Mouse (Mus musculus) heart, postnatal 36 days (tissue): ENCODE data around the gene B4galnt4. TPM values are rescaled to one million over a fixed set of nuclear protein-coding genes. Genes with fewer than 3 reads are reported as not detected.
A peak's percentile ranks its signal among the peaks of the same experiment; 100 is the strongest.

Experiments used
- DNase-seq, 2 experiments: peaks; one replicate each; pipeline ENCODE4 v3.0.0; 2021 to 2022
- intact Hi-C: fragments of 180-260 bp; cut with DNase I; formaldehyde crosslinking; loops from one replicate; pipeline ENCODE4 v1.15.1; 2025
- total RNA-seq, 2 experiments: library from RNA; stranded (reverse); gene quantifications; 2 replicates each; pipeline ENCODE4 v1.2.3; 2021

The B4galnt4 gene
- total RNA-seq, 2 experiments from 2014 or later: not detected

DNA sequence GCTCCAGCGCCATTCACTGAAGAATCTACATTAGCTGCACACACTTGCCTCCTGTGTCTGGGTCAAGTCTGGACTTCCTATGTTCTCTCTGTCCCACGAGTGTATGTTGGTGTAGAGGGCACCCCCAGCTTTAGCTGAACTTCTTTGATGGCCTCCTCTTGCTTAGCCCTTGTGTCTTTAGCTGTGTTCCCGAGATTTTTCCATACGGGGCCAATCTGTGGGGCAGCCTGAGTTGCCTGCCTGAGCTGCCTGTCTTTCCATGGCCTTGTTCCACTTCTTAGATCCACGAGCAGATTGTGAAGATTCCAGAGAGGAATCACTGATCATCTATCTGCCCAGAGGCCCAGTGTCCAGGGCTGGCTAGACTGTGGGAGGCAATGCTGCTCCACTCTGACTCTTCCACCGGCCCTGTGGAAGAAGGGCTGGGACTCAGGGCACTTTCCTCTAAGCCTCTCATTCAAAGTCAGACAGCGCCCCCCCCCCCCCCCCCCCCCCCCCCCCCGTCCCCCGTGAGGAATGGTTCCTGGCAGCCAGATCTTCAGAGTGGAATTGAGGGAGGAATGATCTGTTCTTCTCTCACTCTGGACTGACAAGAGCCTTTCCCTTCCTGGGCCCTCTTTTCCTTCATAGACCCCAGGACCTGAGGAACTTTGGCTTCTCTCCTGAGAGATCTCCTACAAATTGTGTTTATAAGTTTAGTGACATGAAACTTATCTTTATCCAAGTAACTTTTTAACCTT is 19.9 kb upstream of the B4galnt4 start:
- intact Hi-C loops: no loop called here
- no peak for DNase-seq

DNA sequence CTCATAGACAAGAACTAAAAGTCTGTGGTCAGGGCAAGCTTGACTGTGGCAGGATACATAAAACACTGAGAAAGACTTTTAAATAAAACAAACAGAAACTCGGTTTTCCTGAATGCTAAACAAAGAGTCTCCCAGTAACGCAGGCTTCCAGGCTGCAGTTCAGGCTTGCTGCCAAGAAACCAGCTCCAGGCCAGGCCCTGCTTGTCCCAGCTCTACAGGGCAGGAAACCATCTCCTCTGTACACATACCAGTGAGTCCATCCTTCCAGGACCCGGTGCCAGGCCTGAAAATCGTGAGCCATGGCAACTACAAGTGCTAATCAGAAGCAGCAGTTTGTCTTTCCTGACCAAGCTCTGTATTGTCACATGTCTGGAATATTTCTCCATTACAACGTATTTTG is 19.2 kb upstream of the B4galnt4 start:
- intact Hi-C loops: no loop called here
- peak; percentile 77 to 80 for DNase-seq

DNA sequence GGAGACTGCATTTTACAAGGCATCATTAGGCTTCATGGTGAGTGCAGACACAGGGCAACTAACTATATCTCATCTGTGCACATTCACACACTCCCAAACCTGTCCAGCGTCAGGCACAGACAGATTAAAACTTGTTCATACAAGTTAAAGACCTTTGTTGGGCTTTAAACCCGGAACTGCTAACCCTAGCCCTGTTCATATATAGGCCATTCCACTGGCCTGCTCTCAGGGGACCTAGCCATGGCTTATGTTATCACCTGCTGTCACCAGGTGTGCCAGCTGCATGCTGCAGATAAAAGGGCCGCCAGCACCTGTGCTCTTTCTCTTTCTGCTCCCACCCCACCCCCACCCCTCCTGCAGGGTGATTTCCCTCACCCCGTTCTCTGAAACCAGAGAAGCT is 18.4 kb upstream of the B4galnt4 start:
- intact Hi-C loops: no loop called here
- DNase-seq: no peak

DNA sequence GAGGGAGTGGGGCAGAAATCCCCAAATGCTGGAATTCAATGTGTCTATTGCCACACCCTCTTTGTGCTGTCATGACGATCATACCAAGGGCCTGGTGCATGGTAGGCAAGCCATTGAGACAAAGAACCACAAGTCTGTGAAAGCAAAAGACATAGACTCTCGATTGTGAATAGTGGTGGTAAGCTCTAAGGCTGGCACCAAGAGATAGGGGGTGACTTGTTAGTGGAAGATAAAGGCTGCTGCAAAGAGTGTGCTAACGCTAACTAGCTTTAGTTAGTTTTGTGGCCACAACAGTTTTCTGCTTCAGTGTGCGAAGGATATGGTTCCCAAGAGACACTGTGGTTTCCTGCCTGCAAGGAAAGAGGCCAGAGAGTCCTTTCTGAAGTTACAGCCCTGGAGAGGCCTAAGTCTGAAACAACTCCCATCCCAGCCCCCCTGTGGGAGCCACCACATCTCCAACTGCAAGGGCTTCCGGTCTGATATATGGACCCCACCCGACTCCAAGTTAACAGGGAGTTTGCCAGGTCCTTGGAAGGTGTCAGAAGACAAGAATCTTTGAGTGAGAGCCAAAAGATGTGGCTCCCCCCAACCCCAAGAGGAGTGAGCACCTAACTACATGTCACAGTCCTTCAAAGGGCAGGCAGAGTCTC is 13.8 kb upstream of the B4galnt4 start:
- peak; percentile 49 to 71 for DNase-seq
- intact Hi-C loops: no loop called here

DNA sequence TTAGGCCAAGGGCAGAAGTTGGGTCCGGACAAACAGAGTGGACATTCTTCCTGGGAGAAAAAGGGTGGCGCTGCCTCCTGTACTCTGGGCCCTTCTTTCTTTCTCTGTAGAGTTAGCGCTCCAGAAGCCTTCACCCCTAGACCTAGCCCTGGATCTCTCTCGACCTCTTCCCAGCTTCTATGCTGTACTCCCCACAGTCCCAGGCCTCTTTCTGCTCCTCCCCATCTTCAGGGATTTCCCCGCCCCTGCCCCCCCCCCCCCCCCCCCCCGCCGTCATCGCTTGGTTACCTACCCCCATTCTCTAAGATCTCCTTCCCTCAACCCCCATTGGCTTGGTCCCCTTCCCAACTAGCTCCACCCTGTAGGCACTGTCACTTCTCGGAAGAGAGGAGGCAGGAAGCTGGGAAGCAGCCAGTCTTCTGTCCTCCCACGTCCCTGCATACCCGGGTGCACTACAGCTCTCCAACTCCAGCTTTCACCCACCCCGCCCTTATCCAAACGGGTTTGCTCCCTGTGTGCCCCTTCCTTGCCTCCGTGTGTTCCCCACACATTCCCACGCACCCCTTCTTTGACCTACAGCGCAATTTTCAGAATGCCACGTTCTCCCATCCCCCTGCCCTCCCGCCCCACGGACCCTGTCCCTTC is 13.2 kb upstream of the B4galnt4 start:
- intact Hi-C loops: loop anchor here (1.0 kb wide), 6 partner anchors 38 to 202 kb away; partner anchors contain the start of genes Pgghg and Scgb1c1
- DNase-seq: peak; percentile 83 to 84

DNA sequence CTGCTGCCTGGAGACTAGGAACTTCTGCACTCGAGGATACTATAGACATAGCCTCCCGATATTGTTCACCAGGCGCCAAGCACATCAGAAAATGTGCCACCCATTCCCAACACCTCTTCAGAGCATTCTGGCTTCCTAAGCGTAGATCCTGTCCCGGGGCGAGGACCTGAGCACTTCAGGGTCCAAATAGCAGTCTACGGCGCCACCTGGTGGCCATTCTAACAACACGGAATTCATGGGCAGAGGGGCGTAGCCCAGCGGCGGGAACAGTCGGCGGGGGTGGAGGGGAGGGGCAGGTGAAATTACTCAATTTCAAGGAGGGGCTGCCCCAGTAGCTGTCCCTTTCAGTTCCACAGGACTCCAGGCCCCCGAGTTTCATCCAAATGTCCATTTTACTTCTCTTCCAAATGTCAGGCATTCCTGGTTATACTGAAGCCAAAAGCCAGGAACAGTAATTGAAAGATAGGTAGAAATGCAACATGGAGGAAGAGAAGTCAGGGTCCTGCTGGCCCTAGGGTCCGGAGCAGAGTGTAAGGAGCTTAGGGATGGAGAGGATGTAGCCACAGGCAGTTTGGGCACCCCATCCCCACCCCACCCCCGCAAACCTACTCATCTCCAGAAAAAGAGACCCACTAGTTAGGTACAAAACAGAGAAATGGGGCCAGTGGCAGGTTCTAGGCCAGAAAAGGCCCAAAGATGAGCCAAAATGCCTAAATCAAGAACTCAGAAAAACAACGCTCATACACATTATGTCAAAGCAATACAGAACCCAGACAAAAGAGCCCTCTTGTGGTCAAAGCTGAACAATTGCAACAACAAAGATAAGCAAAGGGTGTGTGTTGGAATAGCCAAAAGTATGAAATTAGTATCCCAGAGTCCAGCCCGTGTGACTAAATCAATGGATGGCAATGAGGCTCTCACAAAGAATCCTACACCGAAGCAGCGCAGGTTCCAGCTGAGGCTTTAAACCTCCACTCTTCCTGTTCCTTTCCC is 12.4 kb upstream of the B4galnt4 start:
- intact Hi-C loops: loop anchor here (1.0 kb wide), 6 partner anchors 39 to 203 kb away; partner anchors contain the start of genes Pgghg and Scgb1c1
- peak; percentile 94 to 95 for DNase-seq

DNA sequence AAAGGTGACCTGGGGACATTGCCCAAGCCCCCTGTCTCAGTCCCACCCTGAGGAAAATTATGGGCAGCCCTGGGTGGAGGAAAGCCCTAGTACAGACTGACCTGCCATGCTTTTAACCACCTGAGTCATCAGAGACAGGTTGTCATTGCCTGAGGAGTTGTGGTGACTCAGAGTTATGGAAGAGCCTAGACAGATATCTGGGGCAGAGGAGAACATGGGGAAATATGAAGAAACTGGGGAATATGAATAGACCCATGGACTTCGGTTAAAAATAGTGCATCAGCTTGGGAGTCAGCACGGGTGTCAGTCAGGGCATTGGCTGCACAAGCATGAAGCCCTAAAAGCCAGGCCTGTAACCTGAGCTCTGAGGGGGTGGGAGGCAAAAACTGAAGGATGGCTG is 11.6 kb upstream of the B4galnt4 start:
- DNase-seq: no peak
- intact Hi-C loops: no loop called here

DNA sequence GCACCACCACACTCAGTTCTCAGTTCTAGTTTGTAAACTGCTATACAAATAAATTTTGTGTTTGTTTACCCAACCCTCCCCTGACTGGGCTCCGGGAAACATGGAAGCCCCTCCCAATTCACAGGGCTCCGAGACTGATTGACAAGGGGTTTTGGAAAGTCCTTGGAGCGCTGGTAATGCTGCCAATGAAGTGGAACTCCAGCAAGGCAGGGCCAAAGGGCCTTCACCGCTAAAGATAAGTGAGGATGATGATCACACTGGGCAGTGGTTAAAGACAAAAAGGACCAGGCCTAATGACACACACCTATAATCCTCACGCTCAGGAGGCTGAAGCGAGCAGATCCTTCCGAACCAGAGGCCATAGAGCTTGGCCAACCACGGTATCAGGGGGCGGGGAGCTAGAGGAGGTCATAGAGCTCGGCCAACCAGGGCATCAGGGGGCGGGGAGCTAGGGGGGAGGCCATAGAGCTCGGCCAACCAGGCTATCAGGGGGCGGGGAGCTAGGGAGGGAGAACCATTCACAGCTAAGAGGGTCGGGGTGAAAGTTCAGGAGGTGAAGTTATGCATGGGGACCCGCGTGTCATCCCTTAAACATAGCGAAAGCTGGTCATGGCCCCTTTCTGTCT is 9.7 kb upstream of the B4galnt4 start:
- DNase-seq: no peak
- intact Hi-C loops: loop anchor here (2.0 kb wide), 1 partner anchor 18 kb away; no protein-coding TSS in a partner anchor

DNA sequence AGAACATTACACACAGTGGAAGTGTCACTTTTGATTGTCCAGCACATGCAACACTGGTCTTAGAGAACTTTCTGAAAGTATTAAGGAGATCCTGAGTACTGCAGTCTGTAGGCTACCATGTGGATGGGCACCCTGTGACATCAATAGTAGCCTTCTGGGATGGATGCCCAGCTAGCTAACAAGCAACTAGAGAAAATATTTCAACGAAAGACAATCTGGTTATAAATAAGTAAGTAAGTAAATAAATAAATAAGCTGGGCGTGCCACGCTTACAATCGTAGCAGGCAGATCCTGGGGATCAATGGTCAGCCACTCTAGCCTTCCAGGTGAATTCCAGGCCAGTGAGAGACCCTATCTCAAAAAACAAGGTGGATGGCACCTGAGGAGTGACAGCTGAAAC is 8.9 kb upstream of the B4galnt4 start:
- intact Hi-C loops: no loop called here
- no peak for DNase-seq

DNA sequence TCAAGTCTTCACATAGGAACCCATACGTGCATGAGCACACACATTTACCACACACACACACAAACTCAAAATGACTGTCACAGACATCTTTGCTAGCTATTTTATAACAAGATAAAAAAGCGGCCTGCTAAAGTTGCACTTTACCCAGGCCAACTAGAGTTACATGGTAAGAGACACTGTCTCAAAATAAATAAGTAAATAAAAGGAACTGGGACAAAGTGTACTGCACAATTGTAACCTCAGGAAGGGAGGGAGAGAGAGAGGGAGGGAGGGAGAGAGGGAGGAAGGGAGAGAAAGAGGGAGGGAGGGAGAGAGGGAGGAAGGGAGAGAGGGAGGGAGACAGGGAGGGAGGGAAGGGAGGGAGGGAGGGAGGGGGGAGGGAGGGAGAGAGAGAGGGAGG is 8.5 kb upstream of the B4galnt4 start:
- no peak for DNase-seq
- intact Hi-C loops: no loop called here

DNA sequence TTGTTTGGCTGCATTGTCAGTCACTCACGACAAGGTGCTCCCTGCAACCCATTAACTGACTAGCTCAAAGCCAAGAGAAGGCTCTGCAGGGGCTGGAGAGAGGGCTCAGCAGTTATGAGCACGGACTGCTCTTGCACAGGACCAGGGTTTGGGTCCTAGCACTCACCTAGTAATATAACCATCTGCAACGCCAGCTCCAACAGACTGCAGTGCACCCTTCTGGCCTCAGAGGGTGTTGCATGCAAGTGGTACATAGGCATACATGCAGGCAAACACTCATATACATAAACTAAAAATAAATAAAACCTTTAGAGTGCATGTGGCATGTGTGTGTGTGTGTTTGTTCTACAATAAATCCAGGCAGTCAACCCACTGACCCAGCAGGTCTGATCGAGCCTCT is 5.1 kb upstream of the B4galnt4 start:
- intact Hi-C loops: no loop called here
- no peak for DNase-seq

DNA sequence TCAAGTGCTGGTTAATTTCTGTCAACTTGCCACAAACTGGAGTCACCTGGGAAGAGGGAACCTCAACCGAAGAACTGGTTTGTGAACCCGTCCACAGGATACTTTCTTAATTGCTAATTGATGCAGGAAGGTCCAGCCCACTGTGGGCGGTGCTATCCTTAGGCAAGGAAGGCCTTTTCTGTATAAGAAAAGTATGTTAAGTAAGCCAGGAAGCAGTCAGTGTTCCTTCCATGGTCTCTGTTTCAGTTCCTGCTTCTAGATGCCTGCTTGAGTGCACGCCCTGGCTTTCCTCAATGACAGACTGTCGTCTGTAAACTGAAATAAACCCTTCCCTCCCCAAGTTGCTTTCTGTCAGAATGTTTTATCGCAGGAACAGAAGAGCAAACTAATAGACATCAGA is 3.9 kb upstream of the B4galnt4 start:
- intact Hi-C loops: no loop called here
- no peak for DNase-seq

DNA sequence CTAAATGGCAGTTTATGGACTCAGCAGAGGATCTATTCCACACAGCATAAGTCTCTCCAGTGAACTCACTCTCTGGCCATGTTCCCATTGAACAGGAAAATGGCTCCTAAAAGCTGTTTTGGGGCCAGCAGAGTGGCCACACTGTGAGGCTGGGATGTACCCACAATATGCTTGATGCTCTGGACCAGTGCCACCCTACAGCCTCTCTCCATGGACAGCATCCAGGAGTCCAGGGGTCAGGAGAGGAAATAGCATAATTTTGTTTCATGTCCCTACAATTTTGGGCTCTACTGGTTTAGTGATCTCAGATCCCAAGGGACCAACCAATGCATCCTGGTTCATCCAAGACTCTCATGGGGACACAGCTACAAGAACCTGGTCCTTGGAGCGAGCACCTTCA is 3.4 kb upstream of the B4galnt4 start:
- intact Hi-C loops: no loop called here
- no peak for DNase-seq

DNA sequence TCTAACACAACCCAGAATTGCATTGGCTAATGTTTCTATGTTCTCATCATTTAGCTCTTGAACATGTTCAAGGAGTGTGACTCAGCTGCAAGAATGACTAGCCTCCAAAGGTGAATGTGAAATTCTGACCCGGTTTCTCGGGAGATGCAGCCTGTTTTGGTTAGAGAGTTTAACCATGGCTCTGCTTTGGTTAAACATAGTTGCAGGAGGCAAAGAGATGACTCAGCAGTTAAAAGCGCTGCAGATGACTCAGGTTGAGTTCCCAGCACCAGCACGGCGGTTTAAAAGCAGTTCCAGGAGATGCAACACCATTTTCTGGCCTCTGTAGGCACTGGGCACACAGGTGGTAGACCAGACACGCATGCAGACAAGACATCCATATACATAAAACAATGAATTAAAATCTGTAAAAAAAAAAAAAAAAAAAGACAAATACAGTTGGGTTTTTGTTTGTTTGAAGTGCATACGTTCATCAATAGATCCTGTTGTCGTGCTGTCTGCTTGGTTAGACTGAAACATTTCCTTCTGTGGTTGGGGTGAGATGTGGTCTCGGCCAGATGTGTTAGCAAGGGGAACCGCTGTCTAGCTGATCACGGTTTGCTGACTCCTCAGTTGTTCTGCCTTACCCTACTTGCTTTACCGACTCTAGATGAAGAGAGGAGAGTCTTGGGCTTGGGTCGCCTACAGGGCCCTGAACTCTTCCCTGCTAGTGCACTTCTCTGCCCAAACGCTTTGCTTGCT is 2.1 kb upstream of the B4galnt4 start:
- intact Hi-C loops: no loop called here

DNA sequence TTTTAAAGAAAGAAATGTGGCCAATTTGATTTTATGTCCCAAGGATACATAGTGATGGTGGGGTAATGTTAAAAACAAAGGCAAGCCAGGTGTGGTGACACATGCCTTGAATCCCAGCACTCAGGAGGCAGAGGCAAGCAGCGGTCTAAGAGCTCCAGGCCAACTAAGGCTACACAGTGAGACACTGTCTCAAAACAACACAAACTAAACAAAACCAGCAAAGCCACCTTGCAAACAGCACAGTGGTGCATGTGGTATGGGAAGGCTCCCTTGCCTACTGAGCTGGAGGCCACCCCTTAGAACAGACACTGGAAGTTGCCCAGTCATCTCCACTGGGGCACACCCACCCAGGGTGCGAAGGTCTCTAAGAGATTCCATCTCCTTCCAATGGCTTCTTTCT is 975 bp upstream of the B4galnt4 start:
- DNase-seq: no peak
- intact Hi-C loops: no loop called here

More for the DNA sequence above, 2.1 kb upstream of the B4galnt4 start:
- no peak for DNase-seq

DNA sequence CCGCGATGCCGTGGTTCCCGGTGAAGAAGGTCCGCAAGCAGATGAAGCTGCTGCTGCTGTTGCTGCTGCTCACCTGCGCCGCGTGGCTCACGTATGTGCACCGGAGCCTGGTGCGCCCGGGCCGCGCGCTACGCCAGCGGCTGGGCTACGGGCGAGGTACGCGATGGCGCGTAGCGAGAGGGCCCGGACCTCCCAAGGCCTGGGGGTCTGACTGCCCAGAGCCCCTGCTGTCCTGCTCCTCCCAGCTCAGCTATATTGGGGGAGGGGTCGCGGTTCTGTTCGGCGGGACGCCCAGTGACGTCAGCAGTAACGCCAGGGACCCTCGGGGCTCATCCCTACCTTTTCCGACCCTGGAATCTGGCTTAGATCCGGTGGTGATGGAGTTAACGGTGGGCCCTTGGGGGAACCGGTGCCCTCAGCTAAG is 377 bp downstream of the B4galnt4 start:
- intact Hi-C loops: no loop called here
- DNase-seq: no peak

DNA sequence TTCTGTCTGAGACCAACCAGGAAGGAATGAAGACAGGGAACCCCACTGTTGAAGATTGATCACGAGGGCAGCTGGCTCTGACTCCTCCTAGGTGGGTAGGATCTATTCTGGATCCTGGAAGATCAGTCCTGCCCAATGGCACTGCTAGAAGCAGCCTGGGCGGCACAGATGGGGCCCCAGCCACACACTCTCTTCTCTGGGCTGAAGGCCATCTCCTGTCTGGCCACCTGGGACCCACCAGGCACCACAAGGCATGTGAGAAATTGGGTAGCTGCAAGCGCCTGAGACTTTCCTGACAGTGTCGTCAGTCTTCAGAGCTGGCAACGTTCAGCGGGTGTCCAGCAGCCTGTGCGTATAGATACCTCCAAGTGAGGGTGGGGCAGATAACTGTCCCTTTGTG is 1.6 kb downstream of the B4galnt4 start:
- intact Hi-C loops: no loop called here
- no peak for DNase-seq

DNA sequence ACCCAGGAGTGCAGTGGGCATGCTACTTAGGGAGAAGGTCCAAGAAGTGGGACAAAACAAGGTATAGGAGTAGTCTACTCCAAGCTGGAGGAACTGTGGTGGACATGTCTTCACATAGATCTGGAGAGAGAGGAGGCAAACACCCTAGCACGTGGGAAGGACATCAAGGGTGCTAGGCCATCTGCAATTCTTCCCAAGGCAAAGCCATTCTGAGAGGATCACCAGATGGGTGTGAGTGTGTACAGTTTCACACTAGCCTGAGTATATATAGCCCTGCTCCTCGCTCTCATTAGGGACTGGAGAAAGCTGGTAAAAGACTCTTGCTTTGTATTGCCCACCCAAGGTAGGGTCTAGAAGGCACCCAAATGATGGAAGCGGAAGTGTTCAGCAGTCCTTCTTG is 2.4 kb downstream of the B4galnt4 start:
- no peak for DNase-seq
- intact Hi-C loops: no loop called here

DNA sequence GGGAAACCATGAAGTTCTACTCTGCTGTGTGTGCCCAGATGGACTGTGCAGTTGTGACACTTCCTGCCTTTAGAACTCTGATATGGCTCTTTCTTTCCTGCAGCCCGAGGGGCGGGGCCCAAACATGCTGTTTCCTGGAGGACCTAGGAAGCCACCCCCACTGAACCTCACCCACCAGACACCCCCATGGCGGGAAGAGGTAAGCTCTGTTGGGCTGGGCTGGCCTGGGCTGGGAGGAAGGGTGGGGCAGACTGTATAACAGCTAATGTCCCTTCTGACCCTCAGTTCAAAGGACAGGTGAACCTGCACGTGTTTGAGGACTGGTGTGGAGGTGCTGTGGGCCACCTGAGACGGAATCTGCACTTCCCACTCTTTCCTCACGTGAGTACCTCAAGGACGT is 3.3 kb downstream of the B4galnt4 start:
- intact Hi-C loops: no loop called here
- no peak for DNase-seq
